25 mouse cellular contexts compared by ENCODE assay signal in genomic region chr12:99956411-99956810, GRCm38 (mm10). TPM values are rescaled to one million over a fixed set of nuclear protein-coding genes. Genes with fewer than 3 reads are reported as not detected.
DNase-seq lines count a peak whose midpoint lies in the region; ATAC-seq lines count a peak whose summit lies in the region.
"Had no signal": no experiment of that assay in that cellular context is flagged by ENCODE, and none has a peak within 500 bp of the region (broad histone marks: within the 10 kb centered on the region; RNA-seq: fewer than 3 reads in every experiment).

No protein-coding gene starts in this region.

- no peaks in the 10 kb centered on the region for H3K9me3 ChIP-seq in limb, embryonic 10.5 days (replicated peaks)
- H3K9me3 ChIP-seq: embryonic facial prominence, embryonic 12.5 days; forebrain, embryonic 15.5 days; intestine, embryonic 15.5 days; limb, embryonic 15.5 days; midbrain, embryonic 15.5 days; stomach, embryonic 15.5 days had no signal

- no peak overlapping the region for H3K27ac ChIP-seq in limb, embryonic 10.5 days
- H3K27ac ChIP-seq: embryonic facial prominence, embryonic 12.5 days; forebrain, embryonic 15.5 days; hindbrain, embryonic 14.5 days; intestine, embryonic 15.5 days; limb, embryonic 15.5 days; midbrain, embryonic 15.5 days; stomach, embryonic 15.5 days had no signal

- peak; percentile 95 for DNase-seq in heart, adult 11 months
- DNase-seq in heart, postnatal 36 days, result no peak
- peak; percentile 43 for DNase-seq in lung, postnatal 36 days
- no peak for DNase-seq in lung, postnatal 14 days
- peak; percentile 51 to 73 for DNase-seq in monocyte, adult 2 months (ENCODE audit: low read depth in 1 of 2, low spot score in 2 of 2)
- no peak for DNase-seq in limb, embryonic 10.5 days (ENCODE audit: low spot score)
- no peak for DNase-seq in left cerebral cortex, adult 11 months (ENCODE audit: low spot score)
- DNase-seq: adrenal gland, postnatal 25 days; cerebellum, adult 8-10 months; gastrocnemius, postnatal 25 days; heart, postnatal 14 days; kidney, adult 9 months; kidney, postnatal 4 days; right cerebral cortex, postnatal 25 days had no signal

- 81% methylated on average over 7 of the region's 7 CpGs for WGBS in limb, embryonic 10.5 days

- H3K27me3 ChIP-seq in limb, embryonic 10.5 days (ENCODE audit: low read depth, poor library complexity, severe bottlenecking), result peaks cover 10% of the 10 kb centered on the region
- H3K27me3 ChIP-seq: CH12.LX; forebrain, embryonic 15.5 days; intestine, embryonic 15.5 days; midbrain, embryonic 15.5 days; stomach, embryonic 15.5 days had no signal

- intact Hi-C loops in heart, postnatal 36 days (cut with DNase I), result no loop called here

- peak; percentile 86 for ATAC-seq in common myeloid progenitor, adult 5-6 weeks (replicated peaks; ENCODE audit: low read depth, poor library complexity, severe bottlenecking)
- ATAC-seq: forebrain, embryonic 15.5 days; intestine, embryonic 15.5 days; midbrain, embryonic 15.5 days had no signal

- peaks cover 13% of the 10 kb centered on the region for H3K36me3 ChIP-seq in limb, embryonic 10.5 days
- H3K36me3 ChIP-seq: intestine, embryonic 15.5 days; limb, embryonic 15.5 days; stomach, embryonic 15.5 days had no signal

- peaks cover 17% of the 10 kb centered on the region for H3K4me1 ChIP-seq in limb, embryonic 10.5 days
- H3K4me1 ChIP-seq: intestine, embryonic 15.5 days; limb, embryonic 15.5 days; midbrain, embryonic 15.5 days; stomach, embryonic 15.5 days had no signal

- no peak overlapping the region for H3K4me3 ChIP-seq in limb, embryonic 10.5 days
- H3K4me3 ChIP-seq: embryonic facial prominence, embryonic 12.5 days; erythroblast, embryonic 14.5 days; forebrain, embryonic 15.5 days; intestine, embryonic 15.5 days; limb, embryonic 15.5 days; midbrain, embryonic 15.5 days; stomach, embryonic 15.5 days had no signal

RNA-seq across cellular contexts. Expression of gene Kcnk13, which starts 7.9 kb away (rescaled TPM):
- under 1 TPM; 0.36 to 0.38 TPM for total RNA-seq in heart, postnatal 36 days (2021)
- total RNA-seq in common myeloid progenitor, adult 5-6 weeks (2017), result not detected in 2 replicates
- polyA plus RNA-seq in limb, embryonic 10.5 days (2016; fragmentation: Nextera tagmentation; extraction: Ambion mirVana), result 0.13 and 0.44 TPM in 2 replicates
- total RNA-seq: megakaryocyte-erythroid progenitor cell, adult 5-6 weeks had no signal
- polyA plus RNA-seq: erythroblast, embryonic 14.5 days had no signal

Comparison
In these comparisons a context has a peak if more than half of its experiments do, and no peak if none do; other contexts are left out.
1. DNase-seq: peak in heart, adult 11 months (single experiment), lung, postnatal 36 days (single experiment) and monocyte, adult 2 months (2 of 2); none in heart, postnatal 36 days (0 of 2), lung, postnatal 14 days (single experiment), limb, embryonic 10.5 days (single experiment) and left cerebral cortex, adult 11 months (single experiment).